Mouse (Mus musculus): Measurements from ENCODE around the gene Speg. TPM values are rescaled to one million over a fixed set of nuclear protein-coding genes. Genes with fewer than 3 reads are reported as not detected.

Speg gene
- polyA plus RNA-seq, 1 experiment from 2014 or later, result 44.7 TPM

DNA sequence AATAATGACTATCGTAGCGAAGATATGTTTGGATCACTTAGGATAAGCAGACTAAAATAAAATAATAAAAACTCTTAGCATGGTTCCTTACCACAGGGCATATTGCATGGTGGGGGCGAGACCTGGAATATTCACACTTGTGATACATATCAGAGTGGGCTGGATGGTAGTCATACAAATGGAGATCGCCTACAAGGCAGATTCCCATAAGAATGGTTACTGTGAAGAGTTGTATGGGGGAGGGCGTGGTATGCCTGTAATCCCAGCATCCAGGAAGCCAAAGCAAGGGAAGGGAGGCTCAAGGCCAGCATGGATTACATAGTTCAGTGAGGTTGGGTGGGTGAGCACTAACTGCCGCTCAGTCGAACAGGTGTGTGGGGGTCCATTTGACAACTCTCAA lies 105.6 kb downstream of the Speg start:
- no peak overlapping the region for H3K4me2 ChIP-seq
- H3K9ac ChIP-seq, result no peak overlapping the region
- 76% methylated on average over 7 of the region's 7 CpGs for WGBS
- H3K4me1 ChIP-seq (ENCODE audit: insufficient read depth), result 0 out of 2 replicates have a peak, but pooled peaks cover 12% of the 10 kb centered on the region
- no peak for TF ChIP-seq CTCF (IDR thresholded peaks at IDR 0.05; ENCODE audit: low read depth)
- peaks cover 11% of the 10 kb centered on the region for H3K36me3 ChIP-seq (ENCODE audit: insufficient read depth)
- H3K4me3 ChIP-seq (ENCODE audit: low read depth, low read length), result no peak overlapping the region
- no peaks in the 10 kb centered on the region for H3K9me3 ChIP-seq (ENCODE audit: low read depth, low read length)
- H3K27me3 ChIP-seq (ENCODE audit: insufficient read depth, low read length), result peaks cover 53% of the 10 kb centered on the region
- no peak overlapping the region for H3K27ac ChIP-seq (ENCODE audit: low read depth)
- no peak for DNase-seq
- no peak for ATAC-seq (ENCODE audit: insufficient read depth)

Other genes starting within 250 kb of the Speg start
- 0.20 and 0.23 TPM in 2 replicates for gene Slc23a3, start 241.4 kb upstream of the Speg start, polyA plus RNA-seq (2014; fragmentation: Nextera tagmentation; extraction: Ambion mirVana)
- gene Cnppd1, start 232.6 kb upstream of the Speg start, polyA plus RNA-seq (2014; fragmentation: Nextera tagmentation; extraction: Ambion mirVana), result 31.5 and 32.4 TPM in 2 replicates
- 52.9 and 55.2 TPM in 2 replicates for gene Retreg2, start 232.5 kb upstream of the Speg start, polyA plus RNA-seq (2014; fragmentation: Nextera tagmentation; extraction: Ambion mirVana)
- 32.6 and 32.9 TPM in 2 replicates for gene Zfand2b, start 206.7 kb upstream of the Speg start, polyA plus RNA-seq (2014; fragmentation: Nextera tagmentation; extraction: Ambion mirVana)
- 15.4 and 16.8 TPM in 2 replicates for gene Abcb6, start 194.9 kb upstream of the Speg start, polyA plus RNA-seq (2014; fragmentation: Nextera tagmentation; extraction: Ambion mirVana)
- 13.3 and 16.5 TPM in 2 replicates for gene Ankzf1, start 183.1 kb upstream of the Speg start, polyA plus RNA-seq (2014; fragmentation: Nextera tagmentation; extraction: Ambion mirVana)
- 25.2 and 27.5 TPM in 2 replicates for gene Atg9a, start 183.1 kb upstream of the Speg start, polyA plus RNA-seq (2014; fragmentation: Nextera tagmentation; extraction: Ambion mirVana)
- gene Glb1l, start 164.5 kb upstream of the Speg start, polyA plus RNA-seq (2014; fragmentation: Nextera tagmentation; extraction: Ambion mirVana), result 16.0 and 16.7 TPM in 2 replicates
- gene Stk16, start 164.5 kb upstream of the Speg start, polyA plus RNA-seq (2014; fragmentation: Nextera tagmentation; extraction: Ambion mirVana), result 115 and 119 TPM in 2 replicates
- gene Tuba4a, start 155.4 kb upstream of the Speg start, polyA plus RNA-seq (2014; fragmentation: Nextera tagmentation; extraction: Ambion mirVana), result 21.3 and 25.3 TPM in 2 replicates
- not detected in 2 replicates for gene A630095N17Rik, start 143.2 kb upstream of the Speg start, polyA plus RNA-seq (2014; fragmentation: Nextera tagmentation; extraction: Ambion mirVana)
- gene Dnajb2, start 138.9 kb upstream of the Speg start, polyA plus RNA-seq (2014; fragmentation: Nextera tagmentation; extraction: Ambion mirVana), result 14.1 and 16.9 TPM in 2 replicates
- 0.21 and 0.37 TPM in 2 replicates for gene Ptprn, start 110.8 kb upstream of the Speg start, polyA plus RNA-seq (2014; fragmentation: Nextera tagmentation; extraction: Ambion mirVana)
- not detected in 2 replicates for gene Resp18, start 96.9 kb upstream of the Speg start, polyA plus RNA-seq (2014; fragmentation: Nextera tagmentation; extraction: Ambion mirVana)
- gene Dnpep, start 57.3 kb upstream of the Speg start, polyA plus RNA-seq (2014; fragmentation: Nextera tagmentation; extraction: Ambion mirVana), result 110 and 113 TPM in 2 replicates
- 42.9 and 46.3 TPM in 2 replicates for gene Des, start 15.0 kb upstream of the Speg start, polyA plus RNA-seq (2014; fragmentation: Nextera tagmentation; extraction: Ambion mirVana)
- 61.2 and 67.3 TPM in 2 replicates for gene Gmppa, start 60.6 kb downstream of the Speg start, polyA plus RNA-seq (2014; fragmentation: Nextera tagmentation; extraction: Ambion mirVana)
- 0.12 and 0.18 TPM in 2 replicates for gene Asic4, start 75.1 kb downstream of the Speg start, polyA plus RNA-seq (2014; fragmentation: Nextera tagmentation; extraction: Ambion mirVana)
- 32.8 and 35.1 TPM in 2 replicates for gene Chpf, start 104.0 kb downstream of the Speg start, polyA plus RNA-seq (2014; fragmentation: Nextera tagmentation; extraction: Ambion mirVana)
- 0.26 and 0.72 TPM in 2 replicates for gene Tmem198, start 104.2 kb downstream of the Speg start, polyA plus RNA-seq (2014; fragmentation: Nextera tagmentation; extraction: Ambion mirVana)
- gene Obsl1, start 131.2 kb downstream of the Speg start, polyA plus RNA-seq (2014; fragmentation: Nextera tagmentation; extraction: Ambion mirVana), result 83.9 and 93.3 TPM in 2 replicates
- gene Inha, start 131.8 kb downstream of the Speg start, polyA plus RNA-seq (2014; fragmentation: Nextera tagmentation; extraction: Ambion mirVana), result 1.7 and 2.1 TPM in 2 replicates
- gene Stk11ip, start 146.2 kb downstream of the Speg start, polyA plus RNA-seq (2014; fragmentation: Nextera tagmentation; extraction: Ambion mirVana), result 18.5 and 19.0 TPM in 2 replicates
- 9.7 and 12.1 TPM in 2 replicates for gene Slc4a3, start 171.0 kb downstream of the Speg start, polyA plus RNA-seq (2014; fragmentation: Nextera tagmentation; extraction: Ambion mirVana)

All from lung, embryonic 14.5 days (tissue).